8 mouse cellular contexts compared by ENCODE assay signal in the genomic region with DNA sequence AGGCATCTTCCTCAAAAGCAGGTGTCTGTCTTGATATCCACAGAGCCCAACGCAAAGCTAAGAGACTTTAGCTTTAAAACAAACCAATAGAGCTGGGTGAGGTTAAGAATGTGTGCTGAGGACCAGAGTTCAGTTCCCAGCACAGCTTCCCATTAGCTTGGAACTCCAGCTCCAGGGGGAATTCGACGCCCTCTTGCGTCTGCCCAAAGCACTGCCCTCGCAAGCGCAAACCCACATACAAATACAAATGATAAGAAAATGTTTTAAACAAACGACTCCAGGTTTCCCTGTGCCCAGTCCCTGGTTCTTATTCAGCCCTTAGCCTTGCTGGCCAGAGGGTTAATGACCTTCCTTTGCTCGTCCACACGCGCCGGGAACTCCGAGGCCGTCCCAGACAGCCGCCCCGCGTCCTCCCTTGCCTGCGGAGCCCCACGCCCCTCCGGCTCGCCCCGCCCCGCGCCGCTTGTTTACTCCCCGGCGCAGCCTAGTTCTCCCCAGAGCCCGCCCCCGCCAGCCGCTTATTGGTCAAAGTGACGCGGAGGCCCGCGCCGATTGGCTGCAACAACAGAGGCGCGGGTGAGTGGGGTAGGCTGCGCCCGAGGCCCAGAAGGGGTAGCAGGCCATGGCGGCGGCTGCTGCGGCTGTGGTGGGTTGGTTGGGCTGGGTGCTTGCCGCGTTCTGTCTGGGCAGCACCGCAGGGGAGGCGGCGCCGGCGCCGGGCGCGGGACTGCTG. TPM values are rescaled to one million over a fixed set of nuclear protein-coding genes. Genes with fewer than 3 reads are reported as not detected.
DNase-seq lines count a peak whose midpoint lies in the region; ATAC-seq and TF ChIP-seq lines count a peak whose summit lies in the region.

A gene (plus strand): TSS at position 579 of the 733 bp plus-strand sequence.

- peaks cover 51% of the 10 kb centered on the region for H3K4me1 ChIP-seq in E14TG2a.4 (replicated peaks; ENCODE audit: low read depth, low read length)
- H3K4me1 ChIP-seq in forebrain, embryonic 13.5 days = peaks cover 35% of the 10 kb centered on the region
- H3K4me1 ChIP-seq in liver, postnatal 0 days (ENCODE audit: insufficient read depth) = peaks cover 15% of the 10 kb centered on the region
- peaks cover 27% of the 10 kb centered on the region for H3K4me1 ChIP-seq in neural tube, embryonic 14.5 days (ENCODE audit: control insufficient read depth, insufficient read depth, low read length)

- TF ChIP-seq CTCF in E14TG2a.4 (conservative IDR thresholded peaks at IDR 0.05; ENCODE audit: low read length) = peak; percentile 76
- TF ChIP-seq CTCF in liver, postnatal 0 days (IDR thresholded peaks at IDR 0.05; ENCODE audit: low read depth) = peak; percentile 62

- H3K9me3 ChIP-seq in E14TG2a.4 (ENCODE audit: low read length) = no peaks in the 10 kb centered on the region
- no peaks in the 10 kb centered on the region for H3K9me3 ChIP-seq in forebrain, embryonic 13.5 days (replicated peaks)
- no peaks in the 10 kb centered on the region for H3K9me3 ChIP-seq in liver, postnatal 0 days (ENCODE audit: low read length)
- H3K9me3 ChIP-seq in neural tube, embryonic 14.5 days (ENCODE audit: control insufficient read depth, low read length) = no peaks in the 10 kb centered on the region

- peak within 1 kb of the TSS; percentile 94 for H3K4me2 ChIP-seq in forebrain, embryonic 13.5 days
- peak within 1 kb of the TSS; percentile 96 for H3K4me2 ChIP-seq in liver, postnatal 0 days (ENCODE audit: low read depth, low read length)
- H3K4me2 ChIP-seq in neural tube, embryonic 14.5 days (ENCODE audit: low read depth, low read length) = peak within 1 kb of the TSS; percentile 99

- H3K9ac ChIP-seq in forebrain, embryonic 13.5 days = peak within 1 kb of the TSS; percentile 91
- H3K9ac ChIP-seq in liver, postnatal 0 days (replicated peaks) = peak within 1 kb of the TSS; percentile 84
- peak within 1 kb of the TSS; percentile 88 for H3K9ac ChIP-seq in neural tube, embryonic 14.5 days (replicated peaks; ENCODE audit: low read depth, low read length)

- WGBS in forebrain, embryonic 13.5 days = under 1% methylated on average over 51 of the region's 51 CpGs
- 2% methylated on average over 51 of the region's 51 CpGs for WGBS in large intestine, adult 2 months
- WGBS in liver, postnatal 0 days (ENCODE audit: insufficient replicate concordance) = 2% methylated on average over 47 of the region's 51 CpGs
- WGBS in neural tube, embryonic 14.5 days = 2% methylated on average over 48 of the region's 51 CpGs

- TF ChIP-seq EP300 in liver, postnatal 0 days (IDR thresholded peaks at IDR 0.05; ENCODE audit: low read depth) = peak; percentile 48; the same call in 1 of the 2 replicates

- ATAC-seq in forebrain, embryonic 13.5 days = peak; percentile 99
- ATAC-seq in liver, postnatal 0 days = peak; percentile 97
- peak; percentile 98 for ATAC-seq in neural tube, embryonic 14.5 days (ENCODE audit: low read depth)

- H3K4me3 ChIP-seq in E14TG2a.4 (replicated peaks; ENCODE audit: low read length) = peak within 1 kb of the TSS; percentile 98
- peak within 1 kb of the TSS; percentile 96 for H3K4me3 ChIP-seq in forebrain, embryonic 13.5 days
- peak within 1 kb of the TSS; percentile 89 for H3K4me3 ChIP-seq in liver, postnatal 0 days (ENCODE audit: low read depth, low read length)
- H3K4me3 ChIP-seq in neural tube, embryonic 14.5 days (ENCODE audit: low read depth, low read length) = peak within 1 kb of the TSS; percentile 70

- peak; percentile 97 for DNase-seq in c-Kit-positive CD71-positive TER-119-positive erythroid progenitor cells, embryonic 14.5 days (ENCODE audit: low spot score)
- peak; percentile 100 for DNase-seq in heart, postnatal 10 days
- DNase-seq in large intestine, adult 2 months (ENCODE audit: low read depth, low spot score) = peak; percentile 96
- DNase-seq in liver, postnatal 0 days = peak; percentile 99
- DNase-seq in testis, postnatal 10 days (ENCODE audit: low spot score) = peak; percentile 100

- intact Hi-C loops in heart, postnatal 10 days (cut with DNase I) = no loop called here

- peaks cover 27% of the 10 kb centered on the region for H3K36me3 ChIP-seq in E14TG2a.4 (ENCODE audit: insufficient read depth, low read length)
- peaks cover 16% of the 10 kb centered on the region for H3K36me3 ChIP-seq in forebrain, embryonic 13.5 days (ENCODE audit: poor library complexity, severe bottlenecking)
- peaks cover under 1% of the 10 kb centered on the region; the same call in 1 of the 2 replicates for H3K36me3 ChIP-seq in liver, postnatal 0 days (replicated peaks; ENCODE audit: insufficient read depth, low read length)
- 0 out of 2 replicates have a peak, but pooled peaks cover 4% of the 10 kb centered on the region for H3K36me3 ChIP-seq in neural tube, embryonic 14.5 days (ENCODE audit: control insufficient read depth, insufficient read depth, low read length)

- H3K27ac ChIP-seq in forebrain, embryonic 13.5 days = peak within 1 kb of the TSS; percentile 99
- H3K27ac ChIP-seq in liver, postnatal 0 days (ENCODE audit: low read depth) = peak within 1 kb of the TSS; percentile 96
- H3K27ac ChIP-seq in neural tube, embryonic 14.5 days (ENCODE audit: low read depth, low read length) = peak within 1 kb of the TSS; percentile 87

- H3K27me3 ChIP-seq in E14TG2a.4 (ENCODE audit: insufficient read depth, low read length) = no peaks in the 10 kb centered on the region
- no peaks in the 10 kb centered on the region for H3K27me3 ChIP-seq in forebrain, embryonic 13.5 days
- H3K27me3 ChIP-seq in liver, postnatal 0 days (ENCODE audit: insufficient read depth, low read length) = no peaks in the 10 kb centered on the region
- peaks cover 6% of the 10 kb centered on the region; the same call in 1 of the 2 replicates for H3K27me3 ChIP-seq in neural tube, embryonic 14.5 days (ENCODE audit: control insufficient read depth, insufficient read depth, low read length)

RNA-seq across cellular contexts. Expression of the gene that starts here (rescaled TPM):
- polyA plus RNA-seq in forebrain, embryonic 13.5 days (2015; fragmentation: Nextera tagmentation; extraction: Ambion mirVana) = 5.3 and 5.7 TPM in 2 replicates
- 10 to 100 TPM; 15.3 to 18.3 TPM for total RNA-seq in heart, postnatal 10 days (2021)
- 12.8 and 13.7 TPM in 2 replicates for polyA plus RNA-seq in large intestine, adult 2 months (2012; rRNA removed)
- polyA plus RNA-seq in liver, postnatal 0 days (2015; fragmentation: Nextera tagmentation; extraction: Ambion mirVana) = 0.92 and 1.1 TPM in 2 replicates
- 5.4 and 9.4 TPM in 2 replicates for polyA plus RNA-seq in neural tube, embryonic 14.5 days (2014; fragmentation: Nextera tagmentation; extraction: Ambion mirVana)

Comparison
In these comparisons a context has a peak if more than half of its experiments do, and no peak if none do; other contexts are left out.
1. Peak in every context shown above with its lines: DNase-seq, ATAC-seq, H3K4me3 ChIP-seq and H3K27ac ChIP-seq.